Mouse (Mus musculus) c-Kit-positive CD71-positive TER-119-negative erythroid progenitor cells, embryonic 14.5 days (primary cell): ENCODE data around the gene Nme8.

ENCODE experiments used
- DNase-seq: peaks from one replicate; pipeline ENCODE4 v3.0.0-alpha.2; 2013; ENCODE audit warnings: low read depth

The Nme8 gene

GRCm38 (mm10) chr13:19697790-19698189 is at the start of gene Nme8:
Gene Nme8, minus strand, starts transcription at chr13:19697794.
- DNase-seq, result no peak

GRCm38 (mm10) chr13:19745741-19746140 is 48.1 kb upstream of the Nme8 start:
- no peak for DNase-seq

DNA sequence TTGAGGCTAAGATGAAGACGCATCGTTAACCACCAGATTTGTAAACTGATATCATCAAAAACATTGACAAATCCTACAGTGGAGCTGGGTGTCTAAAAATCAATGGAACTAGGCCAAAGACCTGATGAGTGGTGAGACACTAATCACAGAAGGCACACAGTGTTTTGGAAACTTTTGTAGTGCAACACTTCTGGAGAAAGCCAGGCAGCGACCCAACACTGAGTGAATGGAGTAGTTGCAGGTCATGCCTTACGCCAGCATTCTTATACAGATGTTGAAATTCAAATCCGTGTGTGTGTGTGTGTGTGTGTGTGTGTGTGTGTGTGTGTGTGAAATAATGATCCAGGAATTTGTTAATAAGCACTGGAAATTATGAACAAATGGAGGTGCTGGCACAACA is 46.9 kb upstream of the Nme8 start:
- no peak for DNase-seq

GRCm38 (mm10) chr13:19734597-19734996 is 37.0 kb upstream of the Nme8 start:
- no peak for DNase-seq

DNA sequence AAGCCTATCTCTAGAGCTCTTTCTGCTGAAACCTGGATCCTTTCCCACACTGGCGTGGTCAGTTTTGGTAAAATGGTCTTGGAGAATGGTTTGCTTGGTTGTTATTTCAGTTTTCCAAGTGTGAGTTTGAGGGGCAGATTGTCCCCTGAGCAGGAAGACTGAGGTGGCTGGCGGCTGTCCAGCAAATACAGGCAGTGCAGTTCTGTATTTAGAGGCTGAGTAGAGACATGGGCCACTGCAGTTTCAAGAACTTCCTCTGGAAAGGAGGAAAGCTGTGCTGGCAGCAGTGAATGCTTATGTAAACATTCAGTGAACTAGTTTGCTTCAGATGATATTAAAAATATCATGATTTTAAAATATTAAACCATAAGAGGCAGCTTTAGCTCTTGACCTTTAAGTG is 33.2 kb upstream of the Nme8 start:
- DNase-seq, result no peak

GRCm38 (mm10) chr13:19718954-19719353 is 21.4 kb upstream of the Nme8 start:
- DNase-seq, result no peak

DNA sequence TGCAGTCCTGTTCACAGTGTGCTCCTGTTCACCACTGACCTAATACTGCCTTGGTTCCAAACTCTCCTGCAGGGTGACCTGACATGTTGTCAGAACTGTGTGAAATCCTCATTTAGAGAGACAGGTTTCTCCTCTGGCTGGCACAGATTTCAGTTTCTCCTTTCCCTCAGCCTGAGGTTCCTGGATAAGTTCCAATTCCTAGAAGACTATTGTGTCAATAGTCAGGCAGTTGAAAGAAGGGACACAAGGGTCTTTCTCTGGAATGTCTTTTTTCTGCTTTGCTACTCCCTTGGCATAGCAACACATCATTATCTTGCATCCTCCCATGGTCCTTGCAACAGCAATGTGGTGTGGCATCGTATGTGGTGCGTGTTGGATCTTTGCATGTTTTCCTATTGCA is 19.6 kb upstream of the Nme8 start:
- no peak for DNase-seq

DNA sequence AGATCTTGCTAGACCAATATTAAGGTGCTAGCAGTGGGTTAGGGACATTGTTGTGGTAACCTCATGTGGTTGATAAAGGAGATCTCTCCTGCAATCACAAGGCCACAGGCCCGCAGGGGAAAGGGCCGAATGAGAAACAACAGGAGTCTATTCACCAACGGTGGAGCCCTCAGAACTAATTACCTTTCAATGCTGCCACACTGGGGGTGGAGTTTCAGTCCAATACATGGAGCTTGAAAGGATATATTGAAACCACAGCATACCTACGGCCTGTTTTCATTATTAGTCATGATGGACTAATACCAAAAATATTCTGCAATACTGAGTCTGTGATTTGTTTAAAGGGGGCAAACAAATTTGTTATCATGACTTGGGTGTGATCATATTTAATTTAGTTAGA is 6.2 kb upstream of the Nme8 start:
- no peak for DNase-seq

DNA sequence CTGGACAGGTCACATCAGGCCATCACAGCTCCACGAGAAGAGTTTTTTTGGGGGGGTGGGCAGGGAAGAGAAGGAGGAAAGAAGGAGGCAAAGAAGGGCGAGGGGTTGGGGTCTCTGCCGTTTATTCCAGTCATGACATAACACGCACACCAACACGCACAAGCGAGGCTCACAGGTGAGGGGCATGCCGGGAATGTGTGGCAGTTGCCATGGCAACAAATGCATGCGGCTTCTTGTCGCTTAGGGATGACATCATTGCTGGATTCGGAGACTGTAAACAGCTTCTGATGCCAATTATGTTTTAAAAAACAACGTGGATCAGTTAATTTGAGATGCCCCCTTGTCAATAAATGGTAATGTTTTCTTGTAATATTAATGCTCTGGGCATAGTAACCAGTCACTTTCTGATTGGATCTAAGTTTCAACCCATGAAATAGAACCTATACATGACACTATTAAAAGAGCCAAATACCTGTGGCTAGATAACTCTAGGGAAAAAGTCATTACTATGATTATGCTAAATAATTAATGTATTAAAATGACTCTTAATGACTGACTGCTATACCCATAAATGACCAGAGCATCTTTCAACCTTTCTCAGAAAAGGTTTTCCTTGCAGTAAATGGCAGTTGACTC is 4.0 kb upstream of the Nme8 start:
- no peak for DNase-seq

GRCm38 (mm10) chr13:19700733-19701442 is 3.3 kb upstream of the Nme8 start:
- no peak for DNase-seq

DNA sequence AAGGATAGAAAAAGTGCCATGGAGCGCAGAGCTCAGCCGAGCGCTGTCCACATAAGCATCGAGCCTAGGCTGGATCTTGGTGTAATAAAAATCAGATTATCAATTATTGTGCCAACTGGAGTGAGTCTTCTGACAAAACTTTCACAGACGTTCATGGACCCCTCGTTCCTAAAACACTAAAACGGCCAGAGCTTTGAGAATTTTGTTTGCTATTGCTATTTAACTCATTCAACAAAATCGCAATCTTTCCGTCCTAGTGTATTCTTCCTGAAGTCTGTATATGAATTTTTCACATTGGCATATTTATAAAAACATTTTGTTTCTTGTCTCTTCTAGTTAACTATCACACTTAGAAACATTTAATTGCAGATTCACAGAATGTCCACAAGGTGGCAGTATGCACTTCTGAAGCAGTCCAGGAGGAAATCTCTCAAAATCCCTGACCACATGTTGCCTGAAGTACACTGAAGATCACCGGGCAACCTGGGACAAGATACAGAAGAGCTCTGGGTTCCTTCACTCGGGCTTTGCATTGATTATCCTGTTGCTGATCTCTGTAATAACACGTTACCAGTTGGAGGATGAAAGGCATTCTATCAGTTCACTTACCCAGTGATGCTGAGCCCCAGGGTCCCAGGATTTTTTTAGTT is 1.1 kb upstream of the Nme8 start:
- DNase-seq, result peak; percentile 4

DNA sequence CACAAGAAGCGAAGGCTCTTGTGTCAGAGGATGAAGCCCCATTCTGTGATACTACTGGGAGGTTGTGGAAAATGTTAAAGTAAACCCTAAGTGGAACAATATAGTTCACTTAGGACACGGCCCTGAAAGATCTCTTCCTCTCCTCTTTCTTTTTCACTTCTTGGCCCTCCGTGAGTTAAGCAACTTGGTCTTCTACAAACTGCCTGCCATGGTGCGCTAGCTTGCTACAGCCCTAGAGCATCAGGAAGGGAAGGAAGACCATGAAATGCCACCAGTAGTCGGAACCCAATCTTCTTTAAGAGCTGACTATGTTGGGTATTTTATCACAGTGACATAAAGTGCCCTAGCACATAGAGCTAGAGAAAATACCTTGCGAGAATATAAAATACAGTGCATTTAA is 7.2 kb downstream of the Nme8 start:
- DNase-seq, result no peak

DNA sequence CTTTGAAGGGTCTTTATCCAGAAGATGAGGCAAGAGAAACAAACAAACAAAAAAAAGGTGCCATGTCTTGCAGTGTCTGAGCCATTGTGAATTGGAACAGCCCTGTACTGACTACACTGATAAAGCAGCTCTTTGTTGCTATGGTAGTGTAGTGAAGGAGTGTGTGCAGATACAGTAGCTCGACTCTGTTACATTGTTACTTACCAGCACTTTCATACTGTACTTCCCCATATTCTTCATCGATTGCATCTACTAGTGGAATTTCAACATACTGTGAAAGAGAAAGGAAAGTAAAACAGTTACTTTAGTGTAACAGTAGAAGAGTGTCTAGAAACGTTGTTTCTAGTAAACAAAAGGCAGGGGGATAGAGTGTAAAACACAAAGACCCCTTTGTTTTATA is 7.6 kb downstream of the Nme8 start:
- no peak for DNase-seq

DNA sequence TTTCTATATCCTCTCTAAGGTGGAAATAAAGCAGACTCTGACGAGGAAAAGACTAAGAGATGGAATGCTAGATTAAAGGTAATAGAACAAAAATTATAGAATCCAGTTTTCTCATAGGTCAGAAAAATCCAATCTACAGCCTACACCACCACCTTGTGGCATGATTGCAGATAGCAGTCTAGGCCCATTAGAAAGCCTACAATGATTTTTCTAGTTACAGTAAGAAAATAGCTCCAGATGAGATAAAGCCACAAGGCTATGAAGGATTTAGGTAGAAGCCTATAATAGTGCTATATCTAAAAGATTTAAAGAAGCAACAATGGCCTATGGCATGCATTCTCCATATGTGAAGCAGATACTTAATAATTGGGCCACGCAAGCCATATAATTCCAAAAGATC is 13.6 kb downstream of the Nme8 start:
- DNase-seq, result peak; percentile 22

GRCm38 (mm10) chr13:19682879-19683640 is 14.5 kb downstream of the Nme8 start:
- no peak for DNase-seq

DNA sequence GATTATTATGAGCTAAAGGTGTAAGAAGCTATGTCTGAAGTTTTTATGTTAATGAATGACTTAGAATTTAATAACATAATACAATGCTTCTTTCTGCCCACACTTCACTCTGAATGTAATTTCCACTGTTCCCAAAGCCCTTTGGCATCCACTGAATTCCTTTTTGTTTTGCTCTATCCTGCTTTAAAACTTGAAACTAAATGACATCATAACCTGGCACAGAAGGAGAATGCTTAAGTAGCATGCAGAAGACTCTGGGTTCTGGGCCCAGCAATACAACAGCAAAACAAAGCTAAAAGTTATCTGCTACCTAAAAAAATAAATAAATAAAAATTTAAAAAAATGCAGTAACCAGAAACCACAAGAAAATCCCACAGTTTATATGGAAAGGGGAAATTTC is 23.0 kb downstream of the Nme8 start:
- DNase-seq, result no peak

DNA sequence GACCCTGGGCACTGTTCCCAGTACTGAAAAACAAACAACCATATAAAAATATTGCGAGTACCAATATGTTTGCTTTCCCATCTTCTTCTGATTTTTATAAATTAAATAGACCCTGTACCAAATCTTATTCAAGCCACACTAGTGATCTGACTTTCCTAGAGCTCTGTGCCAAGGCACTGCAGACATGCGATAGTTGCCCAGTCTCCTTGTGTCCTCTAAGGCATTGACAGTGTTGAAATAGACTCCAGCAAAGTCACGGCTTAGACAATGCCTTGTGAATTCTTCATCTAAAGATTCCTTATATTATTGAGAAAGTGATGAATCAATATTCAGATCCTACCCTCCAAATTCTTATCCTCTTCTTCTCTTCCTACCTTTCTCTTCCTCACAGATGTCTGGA is 23.6 kb downstream of the Nme8 start:
- no peak for DNase-seq

GRCm38 (mm10) chr13:19668355-19669140 is 29.0 kb downstream of the Nme8 start:
- no peak for DNase-seq

DNA sequence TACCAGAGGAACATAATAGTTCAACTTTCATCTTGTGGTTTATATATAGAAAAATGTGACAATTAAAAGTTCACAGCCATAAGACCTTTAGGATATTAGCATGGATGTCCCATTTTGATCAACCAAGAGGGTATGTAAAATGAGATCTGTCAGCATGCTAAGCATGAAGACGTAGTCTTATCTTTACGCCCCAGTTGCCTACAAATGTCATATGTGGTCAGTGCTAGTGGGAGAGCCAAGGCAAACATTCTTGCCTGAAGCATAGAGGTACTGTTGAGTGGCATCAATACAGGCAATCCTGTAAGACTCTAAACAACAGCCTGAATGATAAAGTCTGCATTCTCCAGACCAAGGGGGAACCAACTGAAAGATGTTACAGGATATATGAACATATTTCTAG is 45.2 kb downstream of the Nme8 start:
- no peak for DNase-seq

GRCm38 (mm10) chr13:19649824-19650223 is 47.8 kb downstream of the Nme8 start:
- DNase-seq, result peak; percentile 79

DNA sequence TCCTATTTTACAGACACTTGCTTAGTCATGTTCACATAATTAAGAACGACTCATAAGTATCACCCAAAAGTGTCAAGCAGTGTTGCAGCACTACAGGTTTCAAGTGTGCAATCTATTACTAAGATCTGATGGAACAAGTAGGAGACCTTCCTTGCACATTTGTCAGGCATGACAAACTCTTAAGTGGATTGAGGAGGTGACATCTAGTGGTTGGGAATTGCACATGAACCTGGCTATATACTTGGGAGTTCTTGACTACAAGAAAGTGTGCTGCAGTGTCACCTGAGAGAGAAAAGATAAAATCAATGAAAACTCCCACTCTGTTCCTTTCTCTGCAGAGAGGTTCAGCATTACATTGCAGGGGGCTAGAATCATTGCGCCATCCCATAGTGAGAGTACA is 53.4 kb downstream of the Nme8 start:
- no peak for DNase-seq

- no peak for DNase-seq
Observed at GRCm38 (mm10) chr13:19643519-19643918, 54.1 kb downstream of the Nme8 start.
